Comparison of ENCODE assay signal across 8 mouse cellular contexts in genomic region chr19:6497150-6497801, GRCm38 (mm10). TPM values are rescaled to one million over a fixed set of nuclear protein-coding genes. Genes with fewer than 3 reads are reported as not detected.
DNase-seq lines count a peak whose midpoint lies in the region; ATAC-seq and TF ChIP-seq lines count a peak whose summit lies in the region.

No protein-coding gene starts in this region.

- H3K4me1 ChIP-seq in forebrain, embryonic 11.5 days (replicated peaks; ENCODE audit: control insufficient read depth, insufficient read depth, low read length), result peaks cover 11% of the 10 kb centered on the region; the same call in 1 of the 2 replicates
- H3K4me1 ChIP-seq in kidney, postnatal 0 days (replicated peaks; ENCODE audit: insufficient read depth, low read length), result peaks cover 11% of the 10 kb centered on the region; the same call in 1 of the 2 replicates
- H3K4me1 ChIP-seq in liver, embryonic 14.5 days (replicated peaks; ENCODE audit: control insufficient read depth in 2 of 2, insufficient read depth in 2 of 2, low read length in 1 of 2), result no peaks in the 10 kb centered on the region

- H3K4me3 ChIP-seq in forebrain, embryonic 11.5 days (ENCODE audit: low read depth, low read length), result peak overlapping the region; percentile 77
- peak overlapping the region; percentile 50 for H3K4me3 ChIP-seq in kidney, postnatal 0 days (replicated peaks; ENCODE audit: low read depth, low read length)
- H3K4me3 ChIP-seq in liver, embryonic 14.5 days (ENCODE audit: insufficient read depth in 1 of 2, low read depth in 2 of 2, low read length in 2 of 2), result no peak overlapping the region

- peak; percentile 68 for ATAC-seq in forebrain, embryonic 11.5 days (replicated peaks; ENCODE audit: low FRiP score)
- ATAC-seq in kidney, postnatal 0 days (replicated peaks; ENCODE audit: low FRiP score, low read depth), result 0 out of 2 replicates have a peak, but pooled peaks have one; percentile 11
- ATAC-seq in liver, embryonic 14.5 days (ENCODE audit: insufficient read depth), result no peak

- H3K36me3 ChIP-seq in forebrain, embryonic 11.5 days (ENCODE audit: control insufficient read depth, insufficient read depth, low read length), result no peaks in the 10 kb centered on the region
- H3K36me3 ChIP-seq in kidney, postnatal 0 days (ENCODE audit: insufficient read depth, low read length), result no peaks in the 10 kb centered on the region
- H3K36me3 ChIP-seq in liver, embryonic 14.5 days (replicated peaks; ENCODE audit: control insufficient read depth, insufficient read depth, low read depth), result no peaks in the 10 kb centered on the region

- peaks cover 5% of the 10 kb centered on the region for H3K27me3 ChIP-seq in forebrain, embryonic 11.5 days (ENCODE audit: control insufficient read depth, insufficient read depth, low read length)
- peaks cover 61% of the 10 kb centered on the region for H3K27me3 ChIP-seq in kidney, postnatal 0 days (ENCODE audit: insufficient read depth, low read length)
- H3K27me3 ChIP-seq in liver, embryonic 14.5 days (ENCODE audit: control insufficient read depth, insufficient read depth, low read length), result peaks cover 76% of the 10 kb centered on the region

- H3K9ac ChIP-seq in forebrain, embryonic 11.5 days (ENCODE audit: low read length), result peak overlapping the region; percentile 90
- H3K9ac ChIP-seq in kidney, postnatal 0 days (ENCODE audit: low read depth, low read length), result peak overlapping the region; percentile 55
- H3K9ac ChIP-seq in liver, embryonic 14.5 days (replicated peaks), result no peak overlapping the region

- peak overlapping the region; percentile 89 for H3K4me2 ChIP-seq in forebrain, embryonic 11.5 days (ENCODE audit: low read depth, low read length, severe bottlenecking)
- peak overlapping the region; percentile 88 for H3K4me2 ChIP-seq in kidney, postnatal 0 days (ENCODE audit: low read length)
- H3K4me2 ChIP-seq in liver, embryonic 14.5 days (ENCODE audit: low read depth), result peak overlapping the region; percentile 26

- WGBS in forebrain, embryonic 11.5 days, result 1% methylated on average over 23 of the region's 39 CpGs
- WGBS in kidney, postnatal 0 days, result under 1% methylated on average over 32 of the region's 39 CpGs
- 2% methylated on average over 28 of the region's 39 CpGs for WGBS in liver, embryonic 14.5 days (ENCODE audit: insufficient replicate concordance)

- DNase-seq in adrenal gland, postnatal 14 days, result peak; percentile 45
- no peak for DNase-seq in adrenal gland, postnatal 4 days (ENCODE audit: low spot score in 2 of 2)
- peak; percentile 59 for DNase-seq in ZHBTc4 (ENCODE audit: low read depth, low spot score)
- peak; percentile 91 for DNase-seq in forebrain, embryonic 11.5 days (ENCODE audit: low spot score)
- DNase-seq in kidney, postnatal 0 days (ENCODE audit: low spot score), result peak; percentile 65
- DNase-seq in liver, embryonic 14.5 days (ENCODE audit: low read depth in 3 of 3, low spot score in 3 of 3), result no peak
- peak; percentile 86 for DNase-seq in right cerebral cortex, postnatal 4 days
- no peak for DNase-seq in gastrocnemius, postnatal 36 days

- peak overlapping the region; percentile 37 for H3K27ac ChIP-seq in forebrain, embryonic 11.5 days (ENCODE audit: low read depth, low read length)
- H3K27ac ChIP-seq in kidney, postnatal 0 days, result no peak overlapping the region
- no peak overlapping the region for H3K27ac ChIP-seq in liver, embryonic 14.5 days

- no peak for TF ChIP-seq CTCF in kidney, postnatal 0 days (IDR thresholded peaks at IDR 0.05; ENCODE audit: low read depth)
- TF ChIP-seq CTCF in liver, embryonic 14.5 days (IDR thresholded peaks at IDR 0.05; ENCODE audit: low read depth), result no peak

- H3K9me3 ChIP-seq in forebrain, embryonic 11.5 days (ENCODE audit: control insufficient read depth, low read length), result no peaks in the 10 kb centered on the region
- no peaks in the 10 kb centered on the region for H3K9me3 ChIP-seq in kidney, postnatal 0 days (replicated peaks; ENCODE audit: low read length)
- no peaks in the 10 kb centered on the region for H3K9me3 ChIP-seq in liver, embryonic 14.5 days (ENCODE audit: control insufficient read depth, low read length)

- intact Hi-C loops in gastrocnemius, postnatal 36 days (cut with DNase I), result no loop called here

- TF ChIP-seq EP300 in liver, embryonic 14.5 days (IDR thresholded peaks at IDR 0.05; ENCODE audit: low read depth), result no peak

RNA-seq across cellular contexts. Expression of gene Slc22a12, which starts 45.6 kb away (rescaled TPM):
- total RNA-seq in adrenal gland, postnatal 14 days (2021), result 0.64 TPM in 1 of 2 replicates, not detected in the other
- 10 to 100 TPM in 1 of 2 experiments, under 1 TPM in 1; 0.37 to 10.1 TPM for total RNA-seq in adrenal gland, postnatal 4 days (2021)
- not detected in 2 replicates for polyA plus RNA-seq in forebrain, embryonic 11.5 days (2014; fragmentation: Nextera tagmentation; extraction: Ambion mirVana)
- polyA plus RNA-seq in kidney, postnatal 0 days (2015; fragmentation: Nextera tagmentation; extraction: Ambion mirVana), result 21.8 and 31.4 TPM in 2 replicates
- polyA plus RNA-seq in liver, embryonic 14.5 days (2012; rRNA removed), result not detected in 2 replicates
- not detected in 2 replicates for polyA plus RNA-seq in liver, embryonic 14.5 days (2014; fragmentation: Nextera tagmentation; extraction: Ambion mirVana)
- total RNA-seq in gastrocnemius, postnatal 36 days (2021), result not detected

Comparison
In these comparisons a context has a peak if more than half of its experiments do, and no peak if none do; other contexts are left out.
1. DNase-seq: peak in adrenal gland, postnatal 14 days (single experiment), ZHBTc4 (single experiment), forebrain, embryonic 11.5 days (single experiment), kidney, postnatal 0 days (single experiment) and right cerebral cortex, postnatal 4 days (single experiment); none in adrenal gland, postnatal 4 days (0 of 2), liver, embryonic 14.5 days (0 of 3) and gastrocnemius, postnatal 36 days (0 of 2).
2. H3K4me2 ChIP-seq: peak in every context shown above with its lines; median percentile 89 in forebrain, embryonic 11.5 days; 88 in kidney, postnatal 0 days; 26 in liver, embryonic 14.5 days.
3. H3K4me3 ChIP-seq: peak in forebrain, embryonic 11.5 days (single experiment) and kidney, postnatal 0 days (single experiment); none in liver, embryonic 14.5 days (0 of 2).